Mouse (Mus musculus) cortical plate, adult 2 months (tissue): ENCODE measurements at regions not wholly inside any gene's neighbourhood (a gene's known extent, or its start where the extent isn't known, plus 50 kb on each side); places are given as distances from the start of the nearest gene placed in this dataset.

Source experiments
- CTCF ChIP-seq: fragments of 200-500 bp; IDR thresholded peaks from 2 replicates; pipeline ENCODE4 v1.5.1; 2011; ENCODE audit warnings: mild to moderate bottlenecking, control low read depth, low read length; ENCODE audit not compliant: insufficient read depth; ENCODE audit errors: extremely low read depth
- POLR2A ChIP-seq: fragments of 200-500 bp; IDR thresholded peaks from 2 replicates; pipeline ENCODE4 v1.6.1; 2011; ENCODE audit warnings: mild to moderate bottlenecking, low read length, control low read depth; ENCODE audit not compliant: insufficient read depth; ENCODE audit errors: extremely low read depth

- TF ChIP-seq CTCF: no peak
- TF ChIP-seq POLR2A: no peak
Measured at GRCm38 (mm10) chr9:41761050-41761576, 363.0 kb downstream of the Sorl1 start.
